Comparison of ENCODE assay signal across 8 mouse cellular contexts in genomic region chrX:13346011-13346631, GRCm38 (mm10).
DNase-seq lines count a peak whose midpoint lies in the region; ATAC-seq and TF ChIP-seq lines count a peak whose summit lies in the region.

No protein-coding gene starts in this region.

- no peak for DNase-seq in layer of hippocampus, adult 2 months (ENCODE audit: low spot score in 2 of 2)
- DNase-seq in layer of hippocampus, adult 8-10 months (ENCODE audit: low spot score in 2 of 2), result no peak
- peak; percentile 22 for DNase-seq in brain, embryonic 18.5 days (ENCODE audit: low read depth, low spot score)
- DNase-seq in forebrain, embryonic 11.5 days (ENCODE audit: low spot score), result peak; percentile 62
- DNase-seq in left cerebral cortex, postnatal 4 days, result peak; percentile 28
- DNase-seq in neural tube, embryonic 11.5 days (ENCODE audit: low spot score), result peak; percentile 50
- DNase-seq in gastrocnemius, postnatal 25 days, result no peak
- DNase-seq in urinary bladder, postnatal 4 days (ENCODE audit: low spot score in 2 of 2), result no peak

- no peaks in the 10 kb centered on the region for H3K36me3 ChIP-seq in forebrain, embryonic 11.5 days (ENCODE audit: control insufficient read depth, insufficient read depth, low read length)
- no peaks in the 10 kb centered on the region for H3K36me3 ChIP-seq in neural tube, embryonic 11.5 days (ENCODE audit: control insufficient read depth, insufficient read depth, low read length)

- H3K9me3 ChIP-seq in forebrain, embryonic 11.5 days (ENCODE audit: control insufficient read depth, low read length), result no peaks in the 10 kb centered on the region
- H3K9me3 ChIP-seq in neural tube, embryonic 11.5 days (ENCODE audit: control insufficient read depth, low read length), result no peaks in the 10 kb centered on the region

- H3K4me3 ChIP-seq in layer of hippocampus, adult 2 months, result peak overlapping the region; percentile 58
- peak overlapping the region; percentile 35 for H3K4me3 ChIP-seq in forebrain, embryonic 11.5 days (ENCODE audit: low read depth, low read length)
- peak overlapping the region; percentile 35; the same call in 1 of the 2 replicates for H3K4me3 ChIP-seq in neural tube, embryonic 11.5 days (ENCODE audit: low read depth, low read length)

- peak overlapping the region; percentile 46; the same call in 1 of the 2 replicates for H3K4me2 ChIP-seq in forebrain, embryonic 11.5 days (ENCODE audit: low read depth, low read length, severe bottlenecking)
- H3K4me2 ChIP-seq in neural tube, embryonic 11.5 days (ENCODE audit: low read depth), result peak overlapping the region; percentile 51

- WGBS in forebrain, embryonic 11.5 days, result 12% methylated on average over 21 of the region's 21 CpGs
- 9% methylated on average over 16 of the region's 21 CpGs for WGBS in neural tube, embryonic 11.5 days

- H3K9ac ChIP-seq in forebrain, embryonic 11.5 days (ENCODE audit: low read length), result peak overlapping the region; percentile 50
- H3K9ac ChIP-seq in neural tube, embryonic 11.5 days (ENCODE audit: low read length), result peak overlapping the region; percentile 42

- H3K27me3 ChIP-seq in forebrain, embryonic 11.5 days (ENCODE audit: control insufficient read depth, insufficient read depth, low read length), result peaks cover 2% of the 10 kb centered on the region; the same call in 1 of the 2 replicates
- H3K27me3 ChIP-seq in neural tube, embryonic 11.5 days (ENCODE audit: control insufficient read depth, insufficient read depth, low read length), result no peaks in the 10 kb centered on the region

- H3K4me1 ChIP-seq in forebrain, embryonic 11.5 days (replicated peaks; ENCODE audit: control insufficient read depth, insufficient read depth, low read length), result 0 out of 2 replicates have a peak, but pooled peaks cover 2% of the 10 kb centered on the region
- peaks cover 8% of the 10 kb centered on the region for H3K4me1 ChIP-seq in neural tube, embryonic 11.5 days (ENCODE audit: control insufficient read depth, insufficient read depth, low read length)

- TF ChIP-seq CTCF in layer of hippocampus, adult 2 months (conservative IDR thresholded peaks at IDR 0.05), result no peak

- intact Hi-C loops in left cerebral cortex, postnatal 4 days (cut with DNase I), result loop anchor here (5.0 kb wide), 1 partner anchor 104 kb away; no protein-coding TSS in a partner anchor

- H3K27ac ChIP-seq in layer of hippocampus, adult 2 months, result peak overlapping the region; percentile 94
- H3K27ac ChIP-seq in forebrain, embryonic 11.5 days (ENCODE audit: low read depth, low read length), result peak overlapping the region; percentile 95
- H3K27ac ChIP-seq in neural tube, embryonic 11.5 days (ENCODE audit: low read depth, low read length), result peak overlapping the region; percentile 92

- peak; percentile 47 for ATAC-seq in forebrain, embryonic 11.5 days (replicated peaks; ENCODE audit: low FRiP score)
- ATAC-seq in neural tube, embryonic 11.5 days (ENCODE audit: insufficient read depth, low FRiP score, low TSS enrichment), result peak; percentile 49

Comparison
In these comparisons a context has a peak if more than half of its experiments do, and no peak if none do; other contexts are left out.
1. DNase-seq: peak in brain, embryonic 18.5 days (single experiment), forebrain, embryonic 11.5 days (single experiment), left cerebral cortex, postnatal 4 days (single experiment) and neural tube, embryonic 11.5 days (single experiment); none in layer of hippocampus, adult 2 months (0 of 2), layer of hippocampus, adult 8-10 months (0 of 2), gastrocnemius, postnatal 25 days (single experiment) and urinary bladder, postnatal 4 days (0 of 2).
2. Peak in every context shown above with its lines, with median percentiles within 50 percentile points of each other: H3K27ac ChIP-seq and H3K4me3 ChIP-seq.